ENCODE assay signal across 23 mouse cellular contexts in genomic region chr5:76690177-76690593, GRCm38 (mm10). TPM values are rescaled to one million over a fixed set of nuclear protein-coding genes. Genes with fewer than 3 reads are reported as not detected.
DNase-seq lines count a peak whose midpoint lies in the region; ATAC-seq and TF ChIP-seq lines count a peak whose summit lies in the region.
"Had no signal": no experiment of that assay in that cellular context is flagged by ENCODE, and none has a peak within 500 bp of the region (broad histone marks: within the 10 kb centered on the region; RNA-seq: fewer than 3 reads in every experiment).

No protein-coding gene starts in this region.

- H3K27ac ChIP-seq in gastrocnemius, adult 2 months: peak overlapping the region; percentile 40; the same call in 1 of the 2 replicates
- H3K27ac ChIP-seq in lung, embryonic 14.5 days (ENCODE audit: low read depth): no peak overlapping the region
- H3K27ac ChIP-seq: forebrain, embryonic 12.5 days; heart, embryonic 15.5 days; intestine, embryonic 15.5 days; kidney, postnatal 0 days; liver, embryonic 15.5 days; macrophage; neural tube, embryonic 12.5 days had no signal

- no peaks in the 10 kb centered on the region for H3K9me3 ChIP-seq in lung, embryonic 14.5 days (ENCODE audit: low read depth, low read length)
- H3K9me3 ChIP-seq: heart, embryonic 15.5 days; intestine, embryonic 15.5 days; liver, embryonic 15.5 days had no signal

- TF ChIP-seq CTCF in gastrocnemius, adult 2 months (IDR thresholded peaks at IDR 0.05): no peak
- no peak for TF ChIP-seq CTCF in lung, embryonic 14.5 days (IDR thresholded peaks at IDR 0.05; ENCODE audit: low read depth)

- no peaks in the 10 kb centered on the region for H3K27me3 ChIP-seq in lung, embryonic 14.5 days (ENCODE audit: insufficient read depth, low read length)
- H3K27me3 ChIP-seq: forebrain, embryonic 12.5 days; heart, embryonic 15.5 days; intestine, embryonic 15.5 days; liver, embryonic 15.5 days; neural tube, embryonic 12.5 days had no signal

- no peak for ATAC-seq in lung, embryonic 14.5 days (ENCODE audit: insufficient read depth)
- peak; percentile 82 to 90 for ATAC-seq in hematopoietic stem cell, adult 5-6 weeks (replicated peaks in 1 of 2; ENCODE audit: insufficient read depth in 1 of 2, low FRiP score in 2 of 2, low TSS enrichment in 1 of 2, low read depth in 1 of 2, poor library complexity in 2 of 2, severe bottlenecking in 2 of 2)
- ATAC-seq: CD4-positive, CD25-positive, alpha-beta regulatory T cell, adult 4 months; hindbrain, embryonic 16.5 days; intestine, embryonic 15.5 days had no signal

- H3K9ac ChIP-seq in lung, embryonic 14.5 days: no peak overlapping the region
- H3K9ac ChIP-seq: forebrain, embryonic 12.5 days; heart, embryonic 15.5 days; intestine, embryonic 15.5 days; liver, embryonic 15.5 days; neural tube, embryonic 12.5 days had no signal

- intact Hi-C loops in gastrocnemius, adult 2 months (cut with DNase I): no loop called here

- no peak overlapping the region for H3K4me3 ChIP-seq in gastrocnemius, adult 2 months
- H3K4me3 ChIP-seq in lung, embryonic 14.5 days (ENCODE audit: low read depth, low read length): no peak overlapping the region
- H3K4me3 ChIP-seq: erythroblast, embryonic 14.5 days; forebrain, embryonic 12.5 days; heart, embryonic 15.5 days; intestine, embryonic 15.5 days; liver, embryonic 15.5 days; neural tube, embryonic 12.5 days had no signal

- no peak for DNase-seq in gastrocnemius, adult 2 months
- DNase-seq in gastrocnemius, adult 8-10 months (ENCODE audit: low spot score in 2 of 2): no peak
- peak; percentile 21 for DNase-seq in lung, embryonic 14.5 days
- no peak for DNase-seq in lung, postnatal 25 days (ENCODE audit: low spot score)
- no peak for DNase-seq in adrenal gland, postnatal 25 days
- DNase-seq in urinary bladder, postnatal 10 days (ENCODE audit: low spot score): no peak
- DNase-seq: adrenal gland, postnatal 36 days; cerebellum, adult 9-10 months; heart, postnatal 4 days; liver; midbrain, embryonic 14.5 days; thymus, postnatal 25 days had no signal

- WGBS in lung, embryonic 14.5 days: 45% methylated on average over 5 of the region's 5 CpGs

- H3K4me1 ChIP-seq in lung, embryonic 14.5 days (ENCODE audit: insufficient read depth): no peaks in the 10 kb centered on the region
- H3K4me1 ChIP-seq: heart, embryonic 15.5 days had no signal

- no peak overlapping the region for H3K4me2 ChIP-seq in lung, embryonic 14.5 days
- H3K4me2 ChIP-seq: forebrain, embryonic 12.5 days; heart, embryonic 15.5 days; intestine, embryonic 15.5 days; liver, embryonic 15.5 days; neural tube, embryonic 12.5 days had no signal

- H3K36me3 ChIP-seq in lung, embryonic 14.5 days (ENCODE audit: insufficient read depth): no peaks in the 10 kb centered on the region
- H3K36me3 ChIP-seq: heart, embryonic 15.5 days; intestine, embryonic 15.5 days; liver, embryonic 15.5 days; neural tube, embryonic 12.5 days had no signal

RNA-seq across cellular contexts. Expression of gene C530008M17Rik, which starts 33.9 kb away (rescaled TPM):
- total RNA-seq in gastrocnemius, adult 2 months (2021): 1 to 10 TPM; 1.8 to 2.4 TPM
- 1 to 10 TPM; 1.4 to 2.1 (median 1.9) TPM for total RNA-seq in gastrocnemius, adult 8-10 months (2022)
- 11.2 and 14.8 TPM in 2 replicates for polyA plus RNA-seq in lung, embryonic 14.5 days (2014; fragmentation: Nextera tagmentation; extraction: Ambion mirVana)
- 2.8 and 3.9 TPM in 2 replicates for total RNA-seq in hematopoietic stem cell, adult 5-6 weeks (2017)
- 25.1 and 27.9 TPM in 2 replicates for total RNA-seq in adrenal gland, postnatal 25 days (2021)
